Comparison of ENCODE assay signal across 11 mouse cellular contexts in the genomic region with DNA sequence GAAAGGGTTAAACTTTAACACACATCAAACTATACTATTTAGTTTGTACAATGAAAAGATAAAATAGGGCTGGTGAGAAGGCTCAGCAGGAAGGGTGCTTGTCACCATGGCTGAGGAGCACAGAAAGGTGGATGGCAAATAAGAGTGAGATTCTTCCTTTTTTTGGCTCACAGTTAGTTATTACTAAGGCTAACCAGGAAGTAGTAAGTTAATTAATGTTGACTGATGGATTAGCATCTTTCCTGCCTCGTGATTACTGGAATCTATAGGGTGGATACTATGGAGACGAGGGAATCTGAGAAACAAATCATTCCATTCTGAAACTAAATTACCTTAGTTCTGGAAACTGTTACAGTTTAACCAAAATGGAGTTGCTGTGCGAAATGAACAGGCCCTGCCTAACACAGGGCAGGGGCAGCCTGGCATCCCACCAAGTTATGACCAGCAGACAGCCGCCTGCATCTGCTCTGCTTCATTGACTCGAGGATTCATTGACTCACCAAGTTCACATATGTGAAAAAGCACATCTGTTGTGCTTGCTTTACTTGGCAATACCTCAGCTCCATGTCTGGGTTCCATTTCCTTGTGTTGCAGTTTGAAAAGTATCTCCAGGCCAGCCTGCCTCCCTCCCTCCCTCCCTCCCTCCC. TPM values are rescaled to one million over a fixed set of nuclear protein-coding genes. Genes with fewer than 3 reads are reported as not detected.
DNase-seq lines count a peak whose midpoint lies in the region; ATAC-seq lines count a peak whose summit lies in the region.
"Had no signal": no experiment of that assay in that cellular context is flagged by ENCODE, and none has a peak within 500 bp of the region (broad histone marks: within the 10 kb centered on the region; RNA-seq: fewer than 3 reads in every experiment).

No protein-coding gene starts in this region.

- 65% methylated on average over 5 of the region's 5 CpGs for WGBS in heart, embryonic 10.5 days
- 23% methylated on average over 5 of the region's 5 CpGs for WGBS in intestine, embryonic 16.5 days
- WGBS in limb, embryonic 15.5 days, result 33% methylated on average over 5 of the region's 5 CpGs
- WGBS in neural tube, embryonic 15.5 days, result 62% methylated on average over 5 of the region's 5 CpGs

- H3K9ac ChIP-seq in intestine, embryonic 16.5 days (ENCODE audit: low read depth, low read length), result no peak overlapping the region
- no peak overlapping the region for H3K9ac ChIP-seq in limb, embryonic 15.5 days
- no peak overlapping the region for H3K9ac ChIP-seq in neural tube, embryonic 15.5 days (replicated peaks)
- H3K9ac ChIP-seq: neural tube, embryonic 12.5 days had no signal

- no peak overlapping the region for H3K4me2 ChIP-seq in intestine, embryonic 16.5 days (ENCODE audit: low read depth, low read length)
- H3K4me2 ChIP-seq in limb, embryonic 15.5 days, result no peak overlapping the region
- no peak overlapping the region for H3K4me2 ChIP-seq in neural tube, embryonic 15.5 days
- H3K4me2 ChIP-seq: neural tube, embryonic 12.5 days had no signal

- no peaks in the 10 kb centered on the region for H3K36me3 ChIP-seq in heart, embryonic 10.5 days
- H3K36me3 ChIP-seq in intestine, embryonic 16.5 days (ENCODE audit: control insufficient read depth, insufficient read depth, low read length), result no peaks in the 10 kb centered on the region
- H3K36me3 ChIP-seq in limb, embryonic 15.5 days, result no peaks in the 10 kb centered on the region
- no peaks in the 10 kb centered on the region for H3K36me3 ChIP-seq in neural tube, embryonic 15.5 days
- H3K36me3 ChIP-seq: neural tube, embryonic 12.5 days had no signal

- H3K9me3 ChIP-seq in heart, embryonic 10.5 days, result no peaks in the 10 kb centered on the region
- H3K9me3 ChIP-seq in intestine, embryonic 16.5 days (ENCODE audit: control insufficient read depth, low read length), result no peaks in the 10 kb centered on the region
- no peaks in the 10 kb centered on the region for H3K9me3 ChIP-seq in limb, embryonic 15.5 days
- no peaks in the 10 kb centered on the region for H3K9me3 ChIP-seq in neural tube, embryonic 15.5 days (replicated peaks)
- H3K9me3 ChIP-seq: neural tube, embryonic 12.5 days had no signal

- H3K27me3 ChIP-seq in heart, embryonic 10.5 days (ENCODE audit: insufficient read depth, poor library complexity, severe bottlenecking), result no peaks in the 10 kb centered on the region
- no peaks in the 10 kb centered on the region for H3K27me3 ChIP-seq in intestine, embryonic 16.5 days (replicated peaks; ENCODE audit: control insufficient read depth, insufficient read depth, low read length)
- no peaks in the 10 kb centered on the region for H3K27me3 ChIP-seq in limb, embryonic 15.5 days
- H3K27me3 ChIP-seq in neural tube, embryonic 15.5 days (replicated peaks), result no peaks in the 10 kb centered on the region
- H3K27me3 ChIP-seq: neural tube, embryonic 12.5 days had no signal

- DNase-seq in heart, adult 18-20 months, result peak; percentile 51 to 70
- no peak for DNase-seq in heart, embryonic 10.5 days (ENCODE audit: low spot score)
- DNase-seq in NIH3T3 (ENCODE audit: low read depth), result peak; percentile 94
- DNase-seq in adrenal gland, adult 8-10 months, result no peak
- no peak for DNase-seq in gastrocnemius, postnatal 14 days
- DNase-seq: spleen, adult 18-20 months had no signal

- intact Hi-C loops in gastrocnemius, postnatal 14 days (cut with DNase I; ENCODE audit: low total_unique reads), result no loop called here

- no peak overlapping the region for H3K4me3 ChIP-seq in heart, embryonic 10.5 days
- no peak overlapping the region for H3K4me3 ChIP-seq in intestine, embryonic 16.5 days (ENCODE audit: low read length)
- no peak overlapping the region for H3K4me3 ChIP-seq in limb, embryonic 15.5 days
- H3K4me3 ChIP-seq in neural tube, embryonic 15.5 days (replicated peaks), result no peak overlapping the region
- H3K4me3 ChIP-seq: left cerebral cortex, adult 2 months; neural tube, embryonic 12.5 days had no signal

- ATAC-seq in intestine, embryonic 16.5 days, result peak; percentile 86
- ATAC-seq in limb, embryonic 15.5 days (ENCODE audit: insufficient number of reproducible peaks, low FRiP score, low TSS enrichment, low read depth), result 0 out of 2 replicates have a peak, but pooled peaks have one; percentile 61
- no peak for ATAC-seq in neural tube, embryonic 15.5 days (ENCODE audit: low FRiP score)

- no peak overlapping the region for H3K27ac ChIP-seq in heart, embryonic 10.5 days
- H3K27ac ChIP-seq in intestine, embryonic 16.5 days (ENCODE audit: low read length), result peak overlapping the region; percentile 60; the same call in 1 of the 2 replicates
- no peak overlapping the region for H3K27ac ChIP-seq in limb, embryonic 15.5 days
- no peak overlapping the region for H3K27ac ChIP-seq in neural tube, embryonic 15.5 days (replicated peaks)
- H3K27ac ChIP-seq: left cerebral cortex, adult 2 months; neural tube, embryonic 12.5 days had no signal

- peaks cover 5% of the 10 kb centered on the region; the same call in 1 of the 2 replicates for H3K4me1 ChIP-seq in heart, embryonic 10.5 days
- no peaks in the 10 kb centered on the region; the same call in 1 of the 2 replicates for H3K4me1 ChIP-seq in intestine, embryonic 16.5 days (ENCODE audit: control insufficient read depth, insufficient read depth, low read length)
- no peaks in the 10 kb centered on the region for H3K4me1 ChIP-seq in limb, embryonic 15.5 days
- H3K4me1 ChIP-seq in neural tube, embryonic 15.5 days, result no peaks in the 10 kb centered on the region
- H3K4me1 ChIP-seq: neural tube, embryonic 12.5 days had no signal

RNA-seq across cellular contexts. Expression of a gene that starts 15.0 kb away (rescaled TPM):
- total RNA-seq in heart, adult 18-20 months (2021), result 1 to 10 TPM; 2.5 to 4.4 TPM
- polyA plus RNA-seq in heart, embryonic 10.5 days (2016; fragmentation: Nextera tagmentation; extraction: Ambion mirVana), result 4.1 and 6.2 TPM in 2 replicates
- 9.7 and 11.5 TPM in 2 replicates for polyA plus RNA-seq in intestine, embryonic 16.5 days (2015; fragmentation: Nextera tagmentation; extraction: Ambion mirVana)
- 13.7 and 16.8 TPM in 2 replicates for polyA plus RNA-seq in limb, embryonic 15.5 days (2015; fragmentation: Nextera tagmentation; extraction: Ambion mirVana)
- total RNA-seq in adrenal gland, adult 8-10 months (2022), result 1 to 10 TPM; 3.3 to 5.1 (median 4.7) TPM
- 23.5 and 32.1 TPM in 2 replicates for polyA plus RNA-seq in neural tube, embryonic 15.5 days (2015; fragmentation: Nextera tagmentation; extraction: Ambion mirVana)
- 1 to 10 TPM; 2.5 to 3.1 TPM for total RNA-seq in gastrocnemius, postnatal 14 days (2021)

RNA-seq across cellular contexts. Expression of a gene that starts 46.4 kb away (rescaled TPM):
- 100 to 1,000 TPM; 218 to 254 TPM for total RNA-seq in heart, adult 18-20 months (2021)
- 240 and 241 TPM in 2 replicates for polyA plus RNA-seq in heart, embryonic 10.5 days (2016; fragmentation: Nextera tagmentation; extraction: Ambion mirVana)
- polyA plus RNA-seq in intestine, embryonic 16.5 days (2015; fragmentation: Nextera tagmentation; extraction: Ambion mirVana), result 235 and 256 TPM in 2 replicates
- 242 and 254 TPM in 2 replicates for polyA plus RNA-seq in limb, embryonic 15.5 days (2015; fragmentation: Nextera tagmentation; extraction: Ambion mirVana)
- 100 to 1,000 TPM; 197 to 449 (median 314) TPM for total RNA-seq in adrenal gland, adult 8-10 months (2022)
- 168 and 392 TPM in 2 replicates for polyA plus RNA-seq in neural tube, embryonic 15.5 days (2015; fragmentation: Nextera tagmentation; extraction: Ambion mirVana)
- 100 to 1,000 TPM; 132 to 141 TPM for total RNA-seq in gastrocnemius, postnatal 14 days (2021)

Comparison
In these comparisons a context has a peak if more than half of its experiments do, and no peak if none do; other contexts are left out.
1. DNase-seq: peak in heart, adult 18-20 months (2 of 2) and NIH3T3 (single experiment); none in heart, embryonic 10.5 days (single experiment), adrenal gland, adult 8-10 months (single experiment) and gastrocnemius, postnatal 14 days (single experiment).